In the genomic region with DNA sequence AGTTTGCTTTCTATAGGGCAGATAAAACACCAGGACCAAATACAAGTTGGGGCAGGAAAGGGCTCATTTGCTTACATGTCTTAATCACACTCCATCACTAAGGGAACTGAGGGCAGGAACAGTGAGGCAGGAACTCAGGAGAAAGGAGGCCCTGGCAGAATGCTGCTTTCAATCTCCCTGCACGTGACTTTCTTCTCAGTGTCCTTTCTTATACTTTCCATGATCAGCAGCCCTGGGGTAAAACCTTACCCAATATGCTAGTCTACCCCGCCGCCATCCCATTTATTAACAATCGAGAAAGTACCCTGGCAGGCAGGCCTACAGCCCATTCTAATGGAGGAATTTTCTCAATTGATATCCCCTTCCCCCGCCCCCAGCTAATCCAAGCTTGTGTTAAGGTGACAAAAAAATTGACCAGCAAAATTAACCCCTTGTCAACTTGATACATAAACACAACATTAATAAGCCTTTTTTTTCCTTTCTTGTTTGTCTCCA, we compare ENCODE assay signal across 1 mouse cellular context.
TF ChIP-seq lines count a peak whose summit lies in the region.

No protein-coding gene starts in this region.

TF ChIP-seq in MEL, 35 proteins besides CTCF, POLR2A, EP300 and RAD21:
- no peak for TF ChIP-seq NRF1 (IDR thresholded peaks at IDR 0.05; ENCODE audit: insufficient read depth, low read depth, low read length, poor library complexity, severe bottlenecking)
- TF ChIP-seq RCOR1 (IDR thresholded peaks at IDR 0.05; ENCODE audit: low read depth, low read length): no peak
- no peak for TF ChIP-seq TAL1 (IDR thresholded peaks at IDR 0.05; ENCODE audit: low read length)
- no peak for TF ChIP-seq GATA1 (IDR thresholded peaks at IDR 0.05; ENCODE audit: low read depth, low read length)
- no peak for TF ChIP-seq ZC3H11A (IDR thresholded peaks at IDR 0.05; ENCODE audit: low read depth, low read length)
- TF ChIP-seq ZMIZ1 (IDR thresholded peaks at IDR 0.05; ENCODE audit: low read depth, low read length): no peak
- no peak for TF ChIP-seq GABPA (IDR thresholded peaks at IDR 0.05; ENCODE audit: low read depth, low read length)
- no peak for TF ChIP-seq MYC (IDR thresholded peaks at IDR 0.05; ENCODE audit: low read depth, low read length)
- TF ChIP-seq JUND (IDR thresholded peaks at IDR 0.05; ENCODE audit: low read depth, low read length): no peak
- TF ChIP-seq MEF2A (IDR thresholded peaks at IDR 0.05; ENCODE audit: extremely low read depth, insufficient replicate concordance, low read depth, low read length, poor library complexity, severe bottlenecking): no peak
- no peak for TF ChIP-seq USF1 (IDR thresholded peaks at IDR 0.05; ENCODE audit: low read depth, low read length)
- TF ChIP-seq CHD2 (IDR thresholded peaks at IDR 0.05; ENCODE audit: low read length): no peak
- no peak for TF ChIP-seq MAZ (IDR thresholded peaks at IDR 0.05; ENCODE audit: low read depth, low read length)
- no peak for TF ChIP-seq SIN3A (IDR thresholded peaks at IDR 0.05; ENCODE audit: low read length)
- TF ChIP-seq CHD1 (IDR thresholded peaks at IDR 0.05; ENCODE audit: low read depth, low read length): no peak
- TF ChIP-seq ETS1 (IDR thresholded peaks at IDR 0.05; ENCODE audit: low read depth, low read length): no peak
- TF ChIP-seq UBTF (IDR thresholded peaks at IDR 0.05; ENCODE audit: borderline replicate concordance, insufficient read depth, low read depth, low read length): no peak
- TF ChIP-seq KAT2A (conservative IDR thresholded peaks at IDR 0.05; ENCODE audit: low read depth, low read length): no peak
- no peak for TF ChIP-seq ZNF384 (IDR thresholded peaks at IDR 0.05; ENCODE audit: low read depth, low read length)
